Mouse (Mus musculus): ENCODE measurements around the gene Cabin1.
"Not testable (repeated sequence)": the region's sequence is repeated elsewhere in the genome, so short reads cannot be mapped to it uniquely, and the experiment has no call there.

Gene Cabin1

GRCm38 (mm10) chr10:75763682-75764518 lies at the start of gene Cabin1:
Gene Cabin1, minus strand, starts transcription at chr10:75764341.
- DNase-seq (ENCODE audit: low spot score) = peak; percentile 95

GRCm38 (mm10) chr10:75804217-75804616 lies 40.1 kb upstream of the Cabin1 start:
- no peak for DNase-seq (ENCODE audit: low spot score)

DNA sequence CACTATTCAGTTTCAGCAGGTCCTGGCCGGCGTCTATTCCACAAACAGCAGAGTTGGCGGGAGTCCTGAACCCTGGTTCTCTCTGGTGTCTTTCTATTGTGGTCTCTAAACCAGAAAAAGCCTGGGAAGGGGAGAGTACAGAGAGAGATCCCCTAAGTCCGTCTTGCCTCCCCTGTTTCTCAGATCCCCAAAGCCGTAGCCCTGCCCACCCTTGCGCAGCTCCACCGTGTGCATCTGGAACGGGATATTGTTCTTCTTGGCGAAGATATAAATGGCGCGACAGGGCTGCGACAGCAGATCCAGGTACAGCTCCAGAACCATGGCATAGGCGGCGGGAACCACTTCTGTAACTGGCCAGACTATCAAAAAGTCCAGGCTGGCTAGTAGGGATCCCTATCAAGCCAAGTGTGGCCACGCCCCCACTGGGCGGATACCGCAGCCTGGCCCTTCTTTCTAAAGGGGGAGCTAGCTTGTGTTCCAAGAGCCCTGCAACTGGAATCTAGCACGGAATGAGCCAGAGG lies 34.1 kb upstream of the Cabin1 start, which contains the start of gene Gstt1:
TSS of gene Gstt1 (minus strand) at position 409 of the 521 bp plus-strand sequence.
- peak; percentile 70 for DNase-seq (ENCODE audit: low spot score)

GRCm38 (mm10) chr10:75797619-75798175 lies 33.6 kb upstream of the Cabin1 start:
- peak; percentile 59 for DNase-seq (ENCODE audit: low spot score)

- DNase-seq (ENCODE audit: low spot score) = no peak
Measured at GRCm38 (mm10) chr10:75796731-75797516, 32.8 kb upstream of the Cabin1 start.

GRCm38 (mm10) chr10:75794880-75795279 lies 30.7 kb upstream of the Cabin1 start:
- DNase-seq (ENCODE audit: low spot score) = peak; percentile 36

- no peak for DNase-seq (ENCODE audit: low spot score)
Measured at GRCm38 (mm10) chr10:75790773-75791172, 26.6 kb upstream of the Cabin1 start.

DNA sequence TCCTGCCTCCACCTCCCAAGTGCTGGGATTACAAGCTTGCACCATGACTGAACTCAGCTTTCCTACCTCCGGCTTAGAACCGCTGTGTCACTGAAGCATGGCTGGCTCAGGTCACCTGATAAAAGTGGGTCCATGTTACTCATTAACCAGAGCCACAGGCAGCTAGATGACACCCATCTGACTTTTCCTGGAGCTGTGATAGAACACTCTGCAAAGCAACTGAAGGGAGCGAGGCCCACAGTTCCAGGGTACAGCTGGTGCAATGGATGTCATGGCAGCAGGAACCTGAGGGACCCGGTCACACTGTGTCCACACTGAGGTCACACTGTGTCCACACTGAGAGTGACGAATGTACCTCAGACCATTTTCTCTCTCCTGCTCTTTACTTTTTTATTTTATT lies 25.7 kb upstream of the Cabin1 start:
- no peak for DNase-seq (ENCODE audit: low spot score)

DNA sequence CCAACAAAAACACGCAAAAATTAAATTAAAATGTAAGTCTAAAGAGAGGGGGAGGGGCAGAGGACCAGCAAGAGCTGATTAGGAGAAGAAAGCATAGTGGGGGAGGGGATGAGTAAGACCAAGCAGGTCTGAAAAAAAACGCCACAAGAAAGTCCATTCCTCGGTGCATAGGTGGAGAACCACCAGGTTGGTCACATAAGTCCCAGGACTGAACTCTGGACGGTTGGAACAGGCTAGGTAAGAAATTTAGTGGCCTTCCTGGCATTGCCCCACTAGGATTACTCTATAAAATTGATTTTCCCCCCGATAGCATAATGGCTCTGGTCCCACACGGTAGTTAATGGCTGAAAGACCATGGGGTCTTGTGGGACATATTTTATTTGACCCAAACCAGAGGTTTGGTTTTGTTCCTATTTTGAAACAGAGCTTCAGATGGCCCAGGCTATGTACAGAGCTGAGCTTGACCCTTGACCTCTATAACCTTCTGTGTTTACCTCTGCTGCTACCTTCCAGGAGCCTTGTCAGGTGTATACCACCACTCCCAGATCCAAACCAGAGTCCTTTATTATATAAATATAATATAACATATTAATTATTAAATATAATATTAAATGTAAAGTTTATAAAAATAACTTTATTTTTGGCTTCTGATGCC lies 25.1 kb upstream of the Cabin1 start:
- DNase-seq (ENCODE audit: low spot score) = no peak

DNA sequence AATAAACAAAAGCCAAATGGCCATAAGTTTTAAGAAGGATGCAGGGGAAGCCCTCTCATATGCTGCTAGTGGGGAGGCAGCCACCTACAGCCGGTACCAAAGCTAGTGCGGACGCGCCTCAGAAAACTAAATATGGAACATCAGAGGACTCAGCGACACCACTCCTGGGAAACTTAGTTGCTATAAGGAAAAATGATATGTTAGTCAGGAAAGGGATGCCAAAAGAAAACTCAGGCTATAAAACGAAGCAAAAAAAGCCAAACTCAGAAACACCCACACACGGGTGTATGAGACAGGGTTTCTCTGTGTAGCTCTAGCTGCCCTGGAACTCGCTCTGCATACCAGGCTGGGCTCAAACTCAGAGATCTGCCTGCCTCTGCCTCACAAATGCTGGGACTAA lies 24.1 kb upstream of the Cabin1 start:
- no peak for DNase-seq (ENCODE audit: low spot score)

DNA sequence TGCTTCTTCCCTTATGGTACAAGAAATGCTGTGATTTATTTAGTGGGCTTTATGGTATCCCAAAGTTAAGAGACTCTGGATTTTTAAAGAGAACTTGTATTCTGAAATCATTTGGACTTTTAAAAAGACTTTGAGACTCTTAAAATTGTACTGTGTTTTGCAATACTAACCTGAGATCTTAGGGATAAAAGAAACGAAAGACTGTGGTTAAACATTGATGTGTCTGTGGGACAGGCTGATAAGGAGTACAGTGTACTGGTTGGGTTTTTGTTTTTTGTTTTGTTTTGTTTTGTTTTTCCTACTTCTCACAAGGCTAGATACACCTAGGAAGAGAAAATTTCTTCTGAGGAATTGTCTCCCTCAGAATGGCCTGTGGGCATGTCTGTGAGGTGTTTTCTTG lies 21.3 kb upstream of the Cabin1 start:
- no peak for DNase-seq (ENCODE audit: low spot score)

DNA sequence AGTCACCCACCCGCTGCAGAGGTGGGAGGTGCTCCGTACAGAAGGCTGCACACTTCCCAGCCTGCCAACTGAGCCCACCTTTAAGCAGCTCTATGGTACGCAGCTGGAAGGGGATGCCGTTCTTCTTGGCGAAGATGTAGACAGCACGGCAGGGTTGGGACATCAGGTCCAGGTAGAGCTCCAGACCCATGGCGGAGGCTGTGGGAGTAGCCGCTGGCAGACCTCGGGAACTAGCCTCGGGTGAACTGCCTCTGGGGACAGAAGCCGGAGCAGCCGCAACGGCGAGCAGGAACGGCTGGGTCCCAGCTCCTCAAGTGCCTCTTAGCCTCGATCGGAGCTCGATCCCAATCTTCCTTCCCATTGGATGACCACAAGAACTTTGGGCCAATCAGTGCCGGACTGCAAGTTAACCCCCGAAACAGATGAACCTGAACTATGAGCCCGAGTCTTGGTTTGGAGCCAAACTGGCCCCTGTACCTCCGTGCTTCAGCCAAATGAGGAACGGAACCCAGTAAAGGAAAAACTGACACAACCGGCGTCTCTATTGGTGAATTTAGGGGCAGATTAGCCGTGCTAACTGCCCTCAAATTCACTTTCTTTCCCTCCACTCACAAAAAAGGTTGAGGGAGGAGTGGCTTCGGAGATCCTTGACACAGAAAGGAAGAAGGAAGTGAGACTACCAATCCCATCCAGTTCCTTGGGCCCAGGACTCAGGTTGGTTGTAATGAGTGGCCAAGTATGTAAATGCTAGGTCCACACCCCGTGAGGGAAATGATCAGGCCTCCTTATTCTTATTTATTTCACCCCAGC lies 16.8 kb upstream of the Cabin1 start, which contains the start of the genes Gm20441 and Gstt3:
TSS of gene Gm20441 (minus strand) at position 186 of the 810 bp plus-strand sequence.
TSS of gene Gstt3 (minus strand) at position 646 of the 810 bp plus-strand sequence.
- peak; percentile 57 for DNase-seq (ENCODE audit: low spot score)

DNA sequence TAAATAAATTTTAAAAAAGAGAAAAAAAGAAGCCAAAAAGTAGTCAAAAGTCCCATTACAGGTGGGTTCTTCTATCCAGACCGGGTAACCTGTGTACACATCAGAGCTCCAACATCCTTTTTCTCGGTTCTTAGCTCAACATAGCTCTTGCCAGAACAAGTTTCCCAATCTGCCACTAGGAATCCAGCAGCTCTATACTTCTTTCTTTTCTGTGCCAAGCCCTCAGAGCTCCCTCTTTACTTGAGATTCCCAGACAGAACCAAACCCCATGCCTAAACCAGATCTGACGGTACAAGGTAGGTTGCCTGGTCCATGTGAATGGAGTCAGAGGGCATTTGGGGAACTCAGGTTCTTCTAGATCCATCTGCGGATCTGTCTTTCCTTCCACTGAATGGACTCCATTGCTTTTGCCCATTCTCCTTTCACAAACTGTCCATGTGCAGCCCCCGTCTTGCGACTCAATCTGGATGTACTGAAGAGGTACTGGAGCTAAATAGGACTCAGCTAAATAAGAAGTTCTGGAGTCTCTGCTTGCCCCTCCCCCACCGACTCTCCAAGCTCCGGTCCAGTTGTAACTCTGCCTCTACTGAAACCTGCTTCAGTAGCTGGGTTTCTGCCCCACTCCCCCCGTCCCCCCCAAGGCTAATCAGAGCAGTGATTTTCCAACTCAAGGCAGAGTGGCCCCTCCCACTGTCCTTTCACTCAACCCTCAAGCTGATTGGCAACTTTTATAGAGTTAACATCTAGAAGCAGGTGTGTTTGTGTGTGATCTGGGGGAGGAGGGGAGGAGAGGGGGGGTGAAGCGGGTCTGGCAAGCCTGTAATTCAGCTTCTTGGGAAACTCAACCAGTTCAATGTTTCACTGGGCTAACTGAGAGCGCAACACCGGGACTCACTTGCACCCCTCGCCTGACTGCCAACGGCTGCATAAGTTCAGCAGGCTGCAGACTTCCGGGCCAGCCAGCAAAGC lies 15.3 kb upstream of the Cabin1 start:
- no peak for DNase-seq (ENCODE audit: low spot score)

DNA sequence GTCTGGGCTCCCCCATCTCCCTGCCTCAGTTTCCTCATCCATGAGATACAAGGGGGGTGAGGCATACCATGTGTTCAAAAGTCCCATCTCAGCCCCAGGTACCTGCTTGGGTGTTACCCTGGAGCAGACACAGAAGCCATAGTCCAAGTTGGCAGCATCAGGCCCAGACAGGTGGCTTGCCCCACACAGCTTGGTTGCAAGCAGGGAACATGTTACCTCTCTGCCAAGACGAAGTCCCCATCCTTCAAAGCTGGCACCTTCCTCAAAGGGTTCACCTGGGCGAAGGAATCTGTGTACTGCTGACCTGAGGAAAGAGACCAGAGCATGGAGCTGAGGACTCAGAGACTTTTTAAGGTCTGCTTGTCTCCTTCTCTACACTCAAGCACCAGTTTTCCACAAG lies 13.7 kb upstream of the Cabin1 start:
- DNase-seq (ENCODE audit: low spot score) = no peak

GRCm38 (mm10) chr10:75776562-75776961 lies 12.4 kb upstream of the Cabin1 start:
- DNase-seq (ENCODE audit: low spot score) = no peak

GRCm38 (mm10) chr10:75774587-75774986 lies 10.4 kb upstream of the Cabin1 start:
- DNase-seq (ENCODE audit: low spot score) = no peak

GRCm38 (mm10) chr10:75774102-75774501 lies 10.0 kb upstream of the Cabin1 start:
- DNase-seq (ENCODE audit: low spot score) = no peak

- DNase-seq (ENCODE audit: low spot score) = peak; percentile 80
Measured at GRCm38 (mm10) chr10:75772795-75773664, 8.9 kb upstream of the Cabin1 start, which contains the start of gene Ddt. Gene Ddt, minus strand, starts transcription at chr10:75773414.

- DNase-seq (ENCODE audit: low spot score) = not testable (repeated sequence)
Measured at GRCm38 (mm10) chr10:75767756-75768155, 3.6 kb upstream of the Cabin1 start.
